Mouse (Mus musculus) liver, adult 2 months (tissue): ENCODE measurements around the gene Pter. TPM values are rescaled to one million over a fixed set of nuclear protein-coding genes. Genes with fewer than 3 reads are reported as not detected.

Experiments used
- DNase-seq: peaks from one replicate; pipeline ENCODE4 v3.0.0-alpha.2; 2011; ENCODE audit warnings: low read depth, low spot score; ENCODE audit errors: extremely low read depth
- H3K27ac ChIP-seq: fragments of 200-500 bp; replicated peaks from 2 replicates; pipeline ENCODE4 v1.5.1; 2012; ENCODE audit warnings: low read depth, mild to moderate bottlenecking, control low read depth, inconsistent platforms, low read length; ENCODE audit not compliant: insufficient read depth
- H3K27me3 ChIP-seq: fragments of 200-500 bp; 2 replicates; pipeline ENCODE4 v1.6.1; 2012; ENCODE audit warnings: mild to moderate bottlenecking, moderate library complexity, low read length, inconsistent platforms; ENCODE audit not compliant: control insufficient read depth, insufficient read depth
- H3K36me3 ChIP-seq: fragments of 200-500 bp; 2 replicates; pipeline ENCODE4 v1.6.1; 2012; ENCODE audit warnings: low read length, inconsistent platforms; ENCODE audit not compliant: control insufficient read depth, insufficient read depth
- H3K4me1 ChIP-seq: fragments of 200-500 bp; 2 replicates; pipeline ENCODE4 v1.6.1; 2011; ENCODE audit warnings: low read length; ENCODE audit not compliant: control insufficient read depth, insufficient read depth
- H3K4me3 ChIP-seq: fragments of 200-500 bp; 2 replicates; pipeline ENCODE4 v1.5.1; 2011; ENCODE audit warnings: low read depth, mild to moderate bottlenecking, control low read depth, low read length, moderate library complexity; ENCODE audit not compliant: insufficient read depth
- H3K79me2 ChIP-seq: fragments of 200-500 bp; 2 replicates; pipeline ENCODE4 v1.6.1; 2012; ENCODE audit warnings: inconsistent platforms, mild to moderate bottlenecking, low read length, moderate library complexity; ENCODE audit not compliant: control insufficient read depth, insufficient read depth
- H3K9ac ChIP-seq: fragments of 200-500 bp; 2 replicates; pipeline ENCODE4 v1.6.1; 2012; ENCODE audit warnings: low read depth, mild to moderate bottlenecking, control low read depth, inconsistent platforms, low read length
- CTCF ChIP-seq: fragments of 200-500 bp; IDR thresholded peaks from 2 replicates; pipeline ENCODE4 v1.5.1; 2011; ENCODE audit warnings: low read depth, low read length, control low read depth
- POLR2A ChIP-seq: fragments of 200-500 bp; IDR thresholded peaks from 2 replicates; pipeline ENCODE4 v1.6.1; 2011; ENCODE audit warnings: low read length, control low read depth; ENCODE audit not compliant: insufficient read depth; ENCODE audit errors: extremely low read depth
- WGBS: fragments of 180-500 bp; shearing (Covaris S2); methylation state at CpG from one replicate; pipeline ENCODE4 v1.1.7; 2018; 5-methylcytosine and 5-hydroxymethylcytosine counted together
- polyA plus RNA-seq: library from polyadenylated mRNA; depleted of rRNA; stranded (reverse); fragments of >200 nt; gene quantifications from 2 replicates; pipeline ENCODE4 v1.2.3, GENCODE M21; 2012
- total RNA-seq: library from RNA; depleted of rRNA; stranded (reverse); fragments of >200 nt; gene quantifications from 2 replicates; pipeline ENCODE4 v1.2.3, GENCODE M21; 2014

Pter gene
- total and polyA plus RNA-seq, 2 experiments, result 49.9 to 115 TPM

GRCm38 (mm10) chr2:12887015-12887414 lies 36.8 kb upstream of the Pter start:
- H3K4me1 ChIP-seq, result peaks cover 7% of the 10 kb centered on the region
- H3K4me3 ChIP-seq, result no peak overlapping the region
- H3K27ac ChIP-seq, result no peak overlapping the region
- TF ChIP-seq POLR2A (no peak), CTCF (no peak)
- WGBS, result 37% methylated on average over 2 of the region's 2 CpGs
- H3K36me3 ChIP-seq, result no peaks in the 10 kb centered on the region
- DNase-seq, result peak; percentile 66
- no peaks in the 10 kb centered on the region for H3K79me2 ChIP-seq
- H3K9ac ChIP-seq, result no peak overlapping the region
- no peaks in the 10 kb centered on the region for H3K27me3 ChIP-seq

GRCm38 (mm10) chr2:12905786-12906185 lies 18.1 kb upstream of the Pter start:
- no peak overlapping the region for H3K4me3 ChIP-seq
- DNase-seq, result peak; percentile 98
- H3K27me3 ChIP-seq, result no peaks in the 10 kb centered on the region
- H3K4me1 ChIP-seq, result peaks cover 7% of the 10 kb centered on the region; the same call in 1 of the 2 replicates
- no peak overlapping the region for H3K9ac ChIP-seq
- WGBS, result 17% methylated on average over 1 of the region's 1 CpGs
- H3K36me3 ChIP-seq, result no peaks in the 10 kb centered on the region
- TF ChIP-seq POLR2A (no peak), CTCF (no peak)
- no peaks in the 10 kb centered on the region for H3K79me2 ChIP-seq
- H3K27ac ChIP-seq, result no peak overlapping the region

GRCm38 (mm10) chr2:12925643-12926042 lies 1.8 kb downstream of the Pter start:
- peak; percentile 85 for DNase-seq

GRCm38 (mm10) chr2:12930338-12930737 lies 6.5 kb downstream of the Pter start:
- Histone ChIP-seq H3K4me1 (peaks cover 7% of the 10 kb centered on the region), H3K27ac (no peak overlapping the region), H3K4me3 (no peak overlapping the region), H3K36me3 (peaks cover 4% of the 10 kb centered on the region), H3K27me3 (no peaks in the 10 kb centered on the region), H3K79me2 (peaks cover 25% of the 10 kb centered on the region), H3K9ac (no peak overlapping the region)
- WGBS, result 96% methylated on average over 2 of the region's 2 CpGs
- no peak for DNase-seq
- TF ChIP-seq POLR2A (no peak), CTCF (no peak)

More at GRCm38 (mm10) chr2:12925643-12926042, 1.8 kb downstream of the Pter start:
- Histone ChIP-seq H3K27me3 (no peaks in the 10 kb centered on the region), H3K4me3 (peak overlapping the region; percentile 13; the same call in 1 of the 2 replicates), H3K9ac (no peak overlapping the region), H3K36me3 (no peaks in the 10 kb centered on the region; the same call in 1 of the 2 replicates), H3K27ac (peak overlapping the region; percentile 73), H3K4me1 (peaks cover 9% of the 10 kb centered on the region), H3K79me2 (peaks cover 16% of the 10 kb centered on the region)
- WGBS, result 26% methylated on average over 1 of the region's 1 CpGs
- TF ChIP-seq CTCF (no peak), POLR2A (no peak)

- Histone ChIP-seq H3K4me3 (no peak overlapping the region), H3K9ac (no peak overlapping the region), H3K36me3 (peaks cover 12% of the 10 kb centered on the region), H3K27ac (no peak overlapping the region), H3K27me3 (no peaks in the 10 kb centered on the region), H3K79me2 (peaks cover 21% of the 10 kb centered on the region), H3K4me1 (no peaks in the 10 kb centered on the region; the same call in none of the 2 replicates)
- TF ChIP-seq CTCF, result no peak
- no peak for TF ChIP-seq POLR2A
- DNase-seq, result no peak
- 86% methylated on average over 2 of the region's 2 CpGs for WGBS
These were observed 10.1 kb downstream of the Pter start for GRCm38 (mm10) chr2:12933905-12934304.

- Histone ChIP-seq H3K9ac (no peak overlapping the region), H3K27me3 (no peaks in the 10 kb centered on the region), H3K36me3 (peaks cover 12% of the 10 kb centered on the region; the same call in 1 of the 2 replicates), H3K79me2 (peaks cover 20% of the 10 kb centered on the region), H3K4me3 (no peak overlapping the region), H3K27ac (no peak overlapping the region), H3K4me1 (no peaks in the 10 kb centered on the region; the same call in 1 of the 2 replicates)
- DNase-seq, result no peak
- TF ChIP-seq CTCF, result no peak
- TF ChIP-seq POLR2A, result no peak
- 93% methylated on average over 2 of the region's 2 CpGs for WGBS
These were observed 11.4 kb downstream of the Pter start for GRCm38 (mm10) chr2:12935286-12935685.
